Mouse (Mus musculus): ENCODE data around the gene Pdcd11. TPM values are rescaled to one million over a fixed set of nuclear protein-coding genes. Genes with fewer than 3 reads are reported as not detected.
"Not testable (repeated sequence)": the region's sequence is repeated elsewhere in the genome, so short reads cannot be mapped to it uniquely, and the experiment has no call there.

Gene Pdcd11
- total RNA-seq, 4 experiments from 2014 or later: 17.0 to 19.7 (median 18.8) TPM

GRCm38 (mm10) chr19:47128164-47128563 lies 37.6 kb downstream of the Pdcd11 start:
- no peak for DNase-seq (ENCODE audit: low spot score in 2 of 2)

- no peak for DNase-seq (ENCODE audit: low spot score in 2 of 2)
These were observed 38.3 kb downstream of the Pdcd11 start for GRCm38 (mm10) chr19:47128835-47129234.

- no peak for DNase-seq (ENCODE audit: low spot score in 2 of 2)
These were observed 40.1 kb downstream of the Pdcd11 start for GRCm38 (mm10) chr19:47130551-47131125.

- DNase-seq (ENCODE audit: low spot score in 2 of 2): no peak
These were observed 42.6 kb downstream of the Pdcd11 start for GRCm38 (mm10) chr19:47133161-47133560.

GRCm38 (mm10) chr19:47135568-47135967 lies 45.0 kb downstream of the Pdcd11 start:
- no peak for DNase-seq (ENCODE audit: low spot score in 2 of 2)

- no peak for DNase-seq (ENCODE audit: low spot score in 2 of 2)
These were observed 45.6 kb downstream of the Pdcd11 start for GRCm38 (mm10) chr19:47136170-47136569.

- peak; percentile 49 to 56 for DNase-seq (ENCODE audit: low spot score in 2 of 2)
These were observed 46.5 kb downstream of the Pdcd11 start for GRCm38 (mm10) chr19:47137051-47137581.

- peak; percentile 38 to 48 for DNase-seq (ENCODE audit: low spot score in 2 of 2)
These were observed 47.3 kb downstream of the Pdcd11 start, which contains the start of gene Calhm2 for GRCm38 (mm10) chr19:47137771-47138421. Gene Calhm2 (minus strand): TSS chr19:47138294.

- not testable (repeated sequence) for DNase-seq (ENCODE audit: low spot score in 2 of 2)
These were observed 49.0 kb downstream of the Pdcd11 start for GRCm38 (mm10) chr19:47139611-47140010.

- no peak for DNase-seq (ENCODE audit: low spot score in 2 of 2)
These were observed 51.9 kb downstream of the Pdcd11 start for GRCm38 (mm10) chr19:47142438-47142837.

GRCm38 (mm10) chr19:47144154-47144553 lies 53.6 kb downstream of the Pdcd11 start, which contains the start of gene Calhm1:
Gene Calhm1 (minus strand): TSS chr19:47144254.
- DNase-seq (ENCODE audit: low spot score in 2 of 2): no peak

- no peak for DNase-seq (ENCODE audit: low spot score in 2 of 2)
These were observed 57.8 kb downstream of the Pdcd11 start for GRCm38 (mm10) chr19:47148267-47148847.

GRCm38 (mm10) chr19:47149854-47150253 lies 59.3 kb downstream of the Pdcd11 start:
- DNase-seq (ENCODE audit: low spot score in 2 of 2): no peak

- no peak for DNase-seq (ENCODE audit: low spot score in 2 of 2)
These were observed 60.9 kb downstream of the Pdcd11 start for GRCm38 (mm10) chr19:47151332-47152061.

GRCm38 (mm10) chr19:47152062-47152369 lies 61.4 kb downstream of the Pdcd11 start:
- no peak for DNase-seq (ENCODE audit: low spot score in 2 of 2)

GRCm38 (mm10) chr19:47153767-47154166 lies 63.2 kb downstream of the Pdcd11 start:
- no peak for DNase-seq (ENCODE audit: low spot score in 2 of 2)

GRCm38 (mm10) chr19:47157664-47158063 lies 67.1 kb downstream of the Pdcd11 start, which contains the start of gene Calhm3:
Gene Calhm3 (minus strand): TSS chr19:47157764.
- no peak for DNase-seq (ENCODE audit: low spot score in 2 of 2)

- DNase-seq (ENCODE audit: low spot score in 2 of 2): no peak
These were observed 71.1 kb downstream of the Pdcd11 start for GRCm38 (mm10) chr19:47161669-47162068.

GRCm38 (mm10) chr19:47163176-47163744 lies 72.7 kb downstream of the Pdcd11 start:
- DNase-seq (ENCODE audit: low spot score in 2 of 2): no peak

- no peak for DNase-seq (ENCODE audit: low spot score in 2 of 2)
These were observed 76.2 kb downstream of the Pdcd11 start for GRCm38 (mm10) chr19:47166758-47167157.

GRCm38 (mm10) chr19:47167617-47168214 lies 77.1 kb downstream of the Pdcd11 start:
- DNase-seq (ENCODE audit: low spot score in 2 of 2): no peak
